Mouse (Mus musculus) testis, adult 2 months (tissue): ENCODE results near the gene Cuedc1.

Experiments
- CTCF ChIP-seq: fragments of 200-500 bp; IDR thresholded peaks from 2 replicates; pipeline ENCODE4 v1.5.1; 2012; ENCODE audit warnings: low read depth, mild to moderate bottlenecking, inconsistent platforms, low read length, moderate library complexity; ENCODE audit not compliant: control insufficient read depth, insufficient read depth, insufficient replicate concordance
- POLR2A ChIP-seq: fragments of 200-500 bp; IDR thresholded peaks from 2 replicates; pipeline ENCODE4 v1.6.1; 2012; ENCODE audit warnings: low read depth, mild to moderate bottlenecking, inconsistent platforms, low read length, moderate library complexity; ENCODE audit not compliant: control insufficient read depth

DNA sequence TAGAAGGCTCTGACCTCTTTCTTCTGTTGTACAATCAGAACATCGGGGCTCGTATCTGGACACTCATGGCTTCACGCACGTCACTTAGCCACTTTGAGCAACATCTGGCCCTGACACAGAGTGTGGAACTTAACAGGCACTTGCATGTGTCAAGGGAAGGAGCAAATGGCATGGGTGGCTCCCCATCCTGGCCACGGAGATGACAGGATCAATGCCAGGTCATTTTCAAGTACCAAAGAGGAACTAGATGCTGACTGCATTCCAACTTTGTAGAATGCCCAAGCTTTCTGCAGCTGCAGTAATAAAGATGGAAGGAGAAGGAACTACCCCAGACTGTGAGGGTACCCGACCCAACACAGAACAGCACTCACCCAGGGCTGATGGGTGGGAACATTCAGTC is 120.3 kb downstream of the Cuedc1 start:
- TF ChIP-seq POLR2A (no peak), CTCF (no peak)
